Mouse (Mus musculus) heart, postnatal 36 days (tissue): ENCODE measurements around the gene Olfr536. TPM values are rescaled to one million over a fixed set of nuclear protein-coding genes. Genes with fewer than 3 reads are reported as not detected.
"Not testable (repeated sequence)": the region's sequence is repeated elsewhere in the genome, so short reads cannot be mapped to it uniquely, and the experiment has no call there.

ENCODE experiments used
- DNase-seq, 2 experiments: peaks; one replicate each; pipeline ENCODE4 v3.0.0; 2021 to 2022
- intact Hi-C: fragments of 180-260 bp; cut with DNase I; formaldehyde crosslinking; loops from one replicate; pipeline ENCODE4 v1.15.1; 2025
- total RNA-seq, 2 experiments: library from RNA; stranded (reverse); gene quantifications; 2 replicates each; pipeline ENCODE4 v1.2.3; 2021

Gene Olfr536
- not detected for total RNA-seq

- intact Hi-C loops, DNase-seq: not testable (repeated sequence)
Measured at GRCm38 (mm10) chr7:140507346-140508021, at the start of gene Olfr536. Gene Olfr536 (minus strand): TSS chr7:140507396.

GRCm38 (mm10) chr7:140539746-140540145 is 32.5 kb upstream of the Olfr536 start:
- intact Hi-C loops, result no loop called here
- DNase-seq, result no peak

GRCm38 (mm10) chr7:140494702-140495101 is 12.5 kb downstream of the Olfr536 start:
- intact Hi-C loops, result no loop called here

GRCm38 (mm10) chr7:140494231-140494630 is 13.0 kb downstream of the Olfr536 start:
- DNase-seq, result no peak
- intact Hi-C loops, result no loop called here

More at GRCm38 (mm10) chr7:140494702-140495101, 12.5 kb downstream of the Olfr536 start:
- DNase-seq, result no peak

GRCm38 (mm10) chr7:140488981-140489380 is 18.2 kb downstream of the Olfr536 start:
- intact Hi-C loops, result no loop called here
- DNase-seq, result no peak

- intact Hi-C loops, result no loop called here
- no peak for DNase-seq
Measured at GRCm38 (mm10) chr7:140483916-140484315, 23.3 kb downstream of the Olfr536 start, which contains the start of gene Olfr535. Gene Olfr535 (plus strand): TSS chr7:140484216.

GRCm38 (mm10) chr7:140478733-140479132 is 28.5 kb downstream of the Olfr536 start:
- intact Hi-C loops, result no loop called here
- no peak for DNase-seq

- DNase-seq, result no peak
- intact Hi-C loops, result no loop called here
Measured at GRCm38 (mm10) chr7:140477886-140478285, 29.3 kb downstream of the Olfr536 start.

- DNase-seq, intact Hi-C loops: not testable (repeated sequence)
Measured at GRCm38 (mm10) chr7:140463070-140463469, 44.1 kb downstream of the Olfr536 start, which contains the start of gene Olfr533. Gene Olfr533 (plus strand): TSS chr7:140463370.

Other genes with a start within 250 kb of the Olfr536 start
- not detected for gene Olfr525, start 186.5 kb downstream of the Olfr536 start, total RNA-seq
- gene Olfr527, start 173.4 kb downstream of the Olfr536 start, total RNA-seq, result not detected
- not detected for gene Olfr60, start 145.7 kb downstream of the Olfr536 start, total RNA-seq
- not detected for gene Olfr530, start 131.1 kb downstream of the Olfr536 start, total RNA-seq
- gene Olfr531, start 104.5 kb downstream of the Olfr536 start, total RNA-seq, result not detected
- gene Olfr532, start 85.8 kb downstream of the Olfr536 start, total RNA-seq, result not detected
- gene Olfr533, start 44.0 kb downstream of the Olfr536 start, total RNA-seq, result not detected
- not detected for gene Olfr535, start 23.2 kb downstream of the Olfr536 start, total RNA-seq
- not detected for gene Olfr538, start 60.5 kb upstream of the Olfr536 start, total RNA-seq
- not detected for gene Olfr46, start 93.9 kb upstream of the Olfr536 start, total RNA-seq
- not detected for gene Olfr61, start 121.6 kb upstream of the Olfr536 start, total RNA-seq
- not detected for gene Olfr53, start 139.1 kb upstream of the Olfr536 start, total RNA-seq
- gene Olfr539, start 152.5 kb upstream of the Olfr536 start, total RNA-seq, result not detected
- not detected for gene Olfr45, start 174.6 kb upstream of the Olfr536 start, total RNA-seq
- gene Olfr541, start 189.9 kb upstream of the Olfr536 start, total RNA-seq, result not detected